ENCODE assay signal across 17 mouse cellular contexts in genomic region chr17:27073778-27074177, GRCm38 (mm10). TPM values are rescaled to one million over a fixed set of nuclear protein-coding genes. Genes with fewer than 3 reads are reported as not detected.
DNase-seq lines count a peak whose midpoint lies in the region; ATAC-seq lines count a peak whose summit lies in the region.
"Had no signal": no experiment of that assay in that cellular context is flagged by ENCODE, and none has a peak within 500 bp of the region (broad histone marks: within the 10 kb centered on the region; RNA-seq: fewer than 3 reads in every experiment).

No protein-coding gene starts in this region.

- H3K27ac ChIP-seq in kidney, embryonic 15.5 days, result peak overlapping the region; percentile 68; the same call in 1 of the 2 replicates
- H3K27ac ChIP-seq in macrophage, result peak overlapping the region; percentile 27
- H3K27ac ChIP-seq in forebrain, embryonic 15.5 days (replicated peaks), result no peak overlapping the region
- H3K27ac ChIP-seq: embryonic facial prominence, embryonic 12.5 days; hindbrain, embryonic 15.5 days; liver, embryonic 14.5 days had no signal

- WGBS in kidney, embryonic 15.5 days, result 63% methylated on average over 9 of the region's 9 CpGs
- WGBS in macrophage (ENCODE audit: missing documents), result 51% methylated on average over 9 of the region's 9 CpGs
- WGBS in forebrain, embryonic 15.5 days, result 78% methylated on average over 9 of the region's 9 CpGs

- H3K4me1 ChIP-seq in kidney, embryonic 15.5 days, result peaks cover 44% of the 10 kb centered on the region
- H3K4me1 ChIP-seq in forebrain, embryonic 15.5 days, result no peaks in the 10 kb centered on the region

- no peaks in the 10 kb centered on the region for H3K79me2 ChIP-seq in macrophage (ENCODE audit: inconsistent target)

- no peaks in the 10 kb centered on the region for H3K27me3 ChIP-seq in kidney, embryonic 15.5 days
- no peaks in the 10 kb centered on the region for H3K27me3 ChIP-seq in forebrain, embryonic 15.5 days
- H3K27me3 ChIP-seq: embryonic facial prominence, embryonic 12.5 days; hindbrain, embryonic 15.5 days had no signal

- H3K36me3 ChIP-seq in kidney, embryonic 15.5 days, result peaks cover 11% of the 10 kb centered on the region
- no peaks in the 10 kb centered on the region for H3K36me3 ChIP-seq in macrophage (ENCODE audit: inconsistent target)
- no peaks in the 10 kb centered on the region for H3K36me3 ChIP-seq in forebrain, embryonic 15.5 days
- H3K36me3 ChIP-seq: embryonic facial prominence, embryonic 12.5 days; hindbrain, embryonic 15.5 days had no signal

- no peak overlapping the region for H3K9ac ChIP-seq in kidney, embryonic 15.5 days
- no peak overlapping the region for H3K9ac ChIP-seq in forebrain, embryonic 15.5 days (replicated peaks)
- H3K9ac ChIP-seq: embryonic facial prominence, embryonic 12.5 days; hindbrain, embryonic 15.5 days; liver, embryonic 14.5 days had no signal

- H3K9me3 ChIP-seq in kidney, embryonic 15.5 days (replicated peaks), result no peaks in the 10 kb centered on the region
- no peaks in the 10 kb centered on the region for H3K9me3 ChIP-seq in forebrain, embryonic 15.5 days
- H3K9me3 ChIP-seq: embryonic facial prominence, embryonic 12.5 days; hindbrain, embryonic 15.5 days had no signal

- ATAC-seq in kidney, embryonic 15.5 days (replicated peaks; ENCODE audit: low FRiP score), result peak; percentile 33; the same call in 1 of the 2 replicates
- ATAC-seq in forebrain, embryonic 15.5 days (replicated peaks), result no peak
- ATAC-seq: forebrain, embryonic 16.5 days had no signal

- no peak for DNase-seq in kidney, adult 18-20 months
- DNase-seq in urinary bladder, postnatal 14 days (ENCODE audit: low spot score), result peak; percentile 76
- no peak for DNase-seq in urinary bladder, postnatal 10 days (ENCODE audit: low spot score)
- no peak for DNase-seq in natural killer cell, adult 2 months (ENCODE audit: low spot score in 2 of 2)
- DNase-seq: cerebellum, adult 18-20 months; heart, adult 18-20 months; kidney, postnatal 14 days; left cerebral cortex, postnatal 4 days; lung, postnatal 10 days had no signal

- H3K4me3 ChIP-seq in kidney, embryonic 15.5 days (replicated peaks), result no peak overlapping the region
- no peak overlapping the region for H3K4me3 ChIP-seq in macrophage (ENCODE audit: inconsistent target)
- no peak overlapping the region for H3K4me3 ChIP-seq in forebrain, embryonic 15.5 days
- H3K4me3 ChIP-seq: embryonic facial prominence, embryonic 12.5 days; hindbrain, embryonic 15.5 days had no signal

- H3K4me2 ChIP-seq in kidney, embryonic 15.5 days, result no peak overlapping the region
- no peak overlapping the region for H3K4me2 ChIP-seq in forebrain, embryonic 15.5 days (replicated peaks)
- H3K4me2 ChIP-seq: embryonic facial prominence, embryonic 12.5 days; hindbrain, embryonic 15.5 days; midbrain, embryonic 11.5 days had no signal

RNA-seq across cellular contexts. Expression of gene Itpr3, which starts 16.7 kb away (rescaled TPM):
- polyA plus RNA-seq in kidney, embryonic 15.5 days (2015; fragmentation: Nextera tagmentation; extraction: Ambion mirVana), result 7.4 and 8.3 TPM in 2 replicates
- 10 to 100 TPM in 19 of 26 experiments, 1 to 10 TPM in 7; 3.2 to 21.0 (median 13.3) TPM for total RNA-seq in macrophage (2018; cell fraction: chromatin; rRNA removed)
- 1 to 10 TPM; 2.2 to 5.5 (median 3.8) TPM for total RNA-seq in macrophage (2018; cell fraction: cytosol; rRNA removed)
- total RNA-seq in macrophage (2018; cell fraction: nucleus; rRNA removed), result 10 to 100 TPM in 4 of 26 experiments, 1 to 10 TPM in 22; 2.8 to 28.3 (median 7.5) TPM
- 2.1 to 11.2 TPM (median 2.1 TPM) in 3 replicates for polyA plus RNA-seq in macrophage (2018)
- 0.43 and 0.46 TPM in 2 replicates for polyA plus RNA-seq in forebrain, embryonic 15.5 days (2015; fragmentation: Nextera tagmentation; extraction: Ambion mirVana)

RNA-seq across cellular contexts. Expression of gene Bak1, which starts 45.0 kb away (rescaled TPM):
- polyA plus RNA-seq in kidney, embryonic 15.5 days (2015; fragmentation: Nextera tagmentation; extraction: Ambion mirVana), result 7.1 and 8.5 TPM in 2 replicates
- total RNA-seq in macrophage (2018; cell fraction: chromatin; rRNA removed), result 10 to 100 TPM in 20 of 26 experiments, 1 to 10 TPM in 6; 1.1 to 35.9 (median 16.7) TPM
- 100 to 1,000 TPM in 22 of 26 experiments, 10 to 100 TPM in 4; 84.9 to 227 (median 142) TPM for total RNA-seq in macrophage (2018; cell fraction: cytosol; rRNA removed)
- 10 to 100 TPM in 25 of 26 experiments, 1 to 10 TPM in 1; 8.4 to 90.5 (median 37.8) TPM for total RNA-seq in macrophage (2018; cell fraction: nucleus; rRNA removed)
- polyA plus RNA-seq in macrophage (2018), result 89.6 to 180 TPM (median 127 TPM) in 3 replicates
- 2.3 and 2.7 TPM in 2 replicates for polyA plus RNA-seq in forebrain, embryonic 15.5 days (2015; fragmentation: Nextera tagmentation; extraction: Ambion mirVana)

RNA-seq across cellular contexts. Expression of gene Uqcc2, which starts 59.9 kb away (rescaled TPM):
- 297 and 300 TPM in 2 replicates for polyA plus RNA-seq in kidney, embryonic 15.5 days (2015; fragmentation: Nextera tagmentation; extraction: Ambion mirVana)
- 10 to 100 TPM in 2 of 26 experiments, 1 to 10 TPM in 15, not detected in 9; 2.3 to 26.6 (median 6.0) TPM for total RNA-seq in macrophage (2018; cell fraction: chromatin; rRNA removed)
- 100 to 1,000 TPM in 4 of 26 experiments, 10 to 100 TPM in 22; 58.2 to 118 (median 86.3) TPM for total RNA-seq in macrophage (2018; cell fraction: cytosol; rRNA removed)
- total RNA-seq in macrophage (2018; cell fraction: nucleus; rRNA removed), result 10 to 100 TPM in 12 of 26 experiments, 1 to 10 TPM in 13, not detected in 1; 2.9 to 30.0 (median 9.8) TPM
- polyA plus RNA-seq in macrophage (2018), result 27.2 to 144 TPM (median 80.5 TPM) in 3 replicates
- polyA plus RNA-seq in forebrain, embryonic 15.5 days (2015; fragmentation: Nextera tagmentation; extraction: Ambion mirVana), result 278 and 295 TPM in 2 replicates
